Mouse (Mus musculus): ENCODE data around the gene Pou2af1. TPM values are rescaled to one million over a fixed set of nuclear protein-coding genes. Genes with fewer than 3 reads are reported as not detected.

Pou2af1 gene
- polyA plus RNA-seq, 1 experiment from 2014 or later: not detected

DNA sequence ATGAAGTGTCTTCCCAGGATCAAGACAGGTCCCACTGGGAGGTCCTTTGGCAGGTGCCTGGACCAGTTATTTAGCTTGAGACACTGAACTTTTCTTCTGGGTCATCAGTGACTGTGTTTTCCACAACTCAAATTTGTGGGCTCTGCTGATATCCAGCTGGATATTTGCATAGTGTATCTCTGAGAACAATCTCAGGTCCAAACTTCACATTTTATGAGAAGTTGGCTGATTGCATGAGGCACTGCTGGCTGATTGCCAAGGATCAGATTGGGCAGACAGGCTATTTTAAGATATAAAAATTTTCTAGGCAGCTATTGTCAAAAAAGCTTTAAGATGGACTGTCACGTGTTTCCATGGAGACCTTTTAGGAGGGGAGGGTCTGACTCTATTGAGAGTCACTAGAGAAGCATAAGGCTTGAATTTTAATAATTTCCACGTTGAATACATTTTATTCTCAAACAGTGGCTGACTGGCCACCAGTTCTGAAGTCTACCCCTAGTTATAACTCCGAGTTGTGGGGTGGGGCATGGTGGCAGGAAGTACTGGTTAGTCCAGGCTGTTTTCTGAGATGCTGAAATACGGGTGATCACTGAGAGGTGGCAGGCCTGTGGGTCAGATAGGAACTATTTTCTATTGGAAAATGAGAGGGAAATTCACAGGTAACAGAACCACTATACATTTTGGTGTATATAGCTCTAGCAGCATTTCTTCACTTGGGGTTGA lies 43.4 kb downstream of the Pou2af1 start:
- no peak overlapping the region for H3K27ac ChIP-seq
- no peak for DNase-seq (ENCODE audit: low spot score)
- no peaks in the 10 kb centered on the region for H3K27me3 ChIP-seq (ENCODE audit: insufficient read depth, low read length)
- 58% methylated on average over 4 of the region's 4 CpGs for WGBS
- H3K4me2 ChIP-seq (ENCODE audit: low read length): no peak overlapping the region
- no peaks in the 10 kb centered on the region for H3K36me3 ChIP-seq (ENCODE audit: insufficient read depth, low read length)
- no peak for TF ChIP-seq CTCF (IDR thresholded peaks at IDR 0.05; ENCODE audit: low read depth)
- no peak overlapping the region for H3K4me3 ChIP-seq (replicated peaks; ENCODE audit: low read depth, low read length)
- no peak for ATAC-seq (replicated peaks; ENCODE audit: low FRiP score, low read depth)
- no peaks in the 10 kb centered on the region for H3K9me3 ChIP-seq (replicated peaks; ENCODE audit: low read length)
- no peak overlapping the region for H3K9ac ChIP-seq (ENCODE audit: low read depth, low read length)
- no peaks in the 10 kb centered on the region for H3K4me1 ChIP-seq (replicated peaks; ENCODE audit: insufficient read depth, low read length)

DNA sequence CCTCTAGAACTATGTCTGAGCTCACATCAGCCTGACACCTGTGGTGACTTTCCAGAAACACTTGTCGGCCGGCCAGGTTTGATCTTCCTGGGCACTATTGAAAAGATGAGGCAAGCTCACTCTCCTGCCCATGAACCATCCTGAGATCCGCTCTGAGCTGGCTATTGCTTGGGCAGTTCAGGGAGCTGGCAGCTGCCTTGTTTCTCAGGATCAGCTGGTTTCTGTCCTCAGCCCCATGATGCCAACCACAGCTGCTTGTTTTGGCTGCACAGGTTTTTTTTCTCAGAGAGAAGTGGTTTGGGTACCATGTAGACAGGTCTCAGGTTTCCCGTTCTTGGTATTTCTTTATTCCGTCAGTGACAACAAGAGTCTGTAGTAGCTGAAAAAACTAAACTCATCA lies 44.9 kb downstream of the Pou2af1 start:
- H3K4me1 ChIP-seq (replicated peaks; ENCODE audit: insufficient read depth, low read length): 0 out of 2 replicates have a peak, but pooled peaks cover 4% of the 10 kb centered on the region
- H3K27ac ChIP-seq: no peak overlapping the region
- H3K36me3 ChIP-seq (ENCODE audit: insufficient read depth, low read length): no peaks in the 10 kb centered on the region
- ATAC-seq (replicated peaks; ENCODE audit: low FRiP score, low read depth) (no peak), DNase-seq (ENCODE audit: low spot score) (no peak)
- 77% methylated on average over 5 of the region's 5 CpGs for WGBS
- H3K9me3 ChIP-seq (replicated peaks; ENCODE audit: low read length): no peaks in the 10 kb centered on the region
- no peak overlapping the region for H3K4me2 ChIP-seq (ENCODE audit: low read length)
- H3K9ac ChIP-seq (ENCODE audit: low read depth, low read length): no peak overlapping the region
- TF ChIP-seq CTCF (IDR thresholded peaks at IDR 0.05; ENCODE audit: low read depth): no peak
- no peak overlapping the region for H3K4me3 ChIP-seq (replicated peaks; ENCODE audit: low read depth, low read length)
- H3K27me3 ChIP-seq (ENCODE audit: insufficient read depth, low read length): no peaks in the 10 kb centered on the region

DNA sequence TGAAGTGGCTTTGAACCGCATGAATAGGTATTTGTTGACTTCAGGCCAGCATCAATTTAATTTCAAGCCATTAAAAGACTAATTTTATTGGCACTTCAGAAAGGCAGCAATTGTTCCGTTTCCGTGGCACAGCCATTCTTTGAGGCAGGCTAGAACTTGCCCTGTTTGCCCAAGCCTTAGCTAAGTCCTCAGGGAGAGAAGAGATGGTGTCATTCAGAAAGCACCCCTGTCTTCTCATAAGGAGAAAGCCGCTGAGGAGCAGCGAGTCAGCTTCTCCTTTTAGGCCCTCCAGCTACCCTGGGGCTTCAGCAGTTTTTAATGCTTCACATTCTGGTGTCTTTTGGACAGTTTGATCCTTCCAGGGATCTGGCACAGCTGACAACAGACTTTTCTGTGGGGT lies 55.3 kb downstream of the Pou2af1 start:
- H3K4me2 ChIP-seq (ENCODE audit: low read length): no peak overlapping the region
- DNase-seq (ENCODE audit: low spot score): no peak
- H3K4me1 ChIP-seq (replicated peaks; ENCODE audit: insufficient read depth, low read length): no peaks in the 10 kb centered on the region
- H3K27ac ChIP-seq: no peak overlapping the region
- H3K9ac ChIP-seq (ENCODE audit: low read depth, low read length): no peak overlapping the region
- no peak overlapping the region for H3K4me3 ChIP-seq (replicated peaks; ENCODE audit: low read depth, low read length)
- WGBS: 72% methylated on average over 5 of the region's 5 CpGs
- TF ChIP-seq CTCF (IDR thresholded peaks at IDR 0.05; ENCODE audit: low read depth): no peak
- no peak for ATAC-seq (replicated peaks; ENCODE audit: low FRiP score, low read depth)
- H3K27me3 ChIP-seq (ENCODE audit: insufficient read depth, low read length): no peaks in the 10 kb centered on the region
- H3K36me3 ChIP-seq (ENCODE audit: insufficient read depth, low read length): no peaks in the 10 kb centered on the region
- no peaks in the 10 kb centered on the region for H3K9me3 ChIP-seq (replicated peaks; ENCODE audit: low read length)

DNA sequence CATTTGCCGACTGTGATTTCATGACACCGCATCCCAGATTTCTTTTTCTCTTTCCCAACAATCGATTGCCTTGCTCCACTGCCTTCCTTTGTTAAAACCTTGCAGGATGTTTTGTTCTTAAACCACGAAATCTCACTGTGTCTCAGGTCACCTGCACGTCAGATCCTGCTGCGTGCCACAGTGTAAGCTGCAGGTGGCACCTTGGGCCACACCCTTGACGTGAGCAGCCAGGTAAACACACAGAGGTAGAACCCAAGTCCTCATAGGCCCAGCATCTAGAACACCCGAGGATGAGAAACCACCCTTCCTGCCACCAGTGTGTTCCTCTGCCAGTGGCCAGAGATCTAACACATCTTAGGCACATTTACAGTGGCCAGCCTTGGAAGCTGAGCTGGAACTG lies 57.6 kb downstream of the Pou2af1 start:
- Histone ChIP-seq H3K4me3 (replicated peaks; ENCODE audit: low read depth, low read length) (no peak overlapping the region), H3K4me2 (ENCODE audit: low read length) (no peak overlapping the region), H3K4me1 (replicated peaks; ENCODE audit: insufficient read depth, low read length) (no peaks in the 10 kb centered on the region), H3K27me3 (ENCODE audit: insufficient read depth, low read length) (no peaks in the 10 kb centered on the region), H3K9ac (ENCODE audit: low read depth, low read length) (no peak overlapping the region), H3K36me3 (ENCODE audit: insufficient read depth, low read length) (no peaks in the 10 kb centered on the region), H3K27ac (no peak overlapping the region), H3K9me3 (replicated peaks; ENCODE audit: low read length) (no peaks in the 10 kb centered on the region)
- ATAC-seq (replicated peaks; ENCODE audit: low FRiP score, low read depth) (no peak), DNase-seq (ENCODE audit: low spot score) (no peak)
- no peak for TF ChIP-seq CTCF (IDR thresholded peaks at IDR 0.05; ENCODE audit: low read depth)
- WGBS: 82% methylated on average over 8 of the region's 8 CpGs

DNA sequence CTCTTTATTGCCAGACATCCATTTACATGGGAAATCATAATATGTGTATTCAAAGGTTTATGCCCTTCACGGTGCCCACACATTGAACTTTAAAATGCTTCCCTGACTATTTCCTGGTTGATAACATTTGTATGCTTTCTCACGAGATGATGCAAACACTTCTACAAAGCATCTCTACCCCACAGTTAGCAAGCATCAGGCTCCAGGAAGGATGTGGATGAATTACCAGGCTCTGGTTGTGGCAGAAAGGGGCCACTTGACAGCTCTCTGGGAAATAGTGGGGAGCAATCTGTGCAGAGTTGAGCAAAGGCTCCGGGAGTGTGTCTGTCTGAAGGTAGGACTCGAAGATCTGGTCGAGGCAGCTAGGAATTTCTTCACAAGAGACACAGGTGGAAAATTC lies 58.6 kb downstream of the Pou2af1 start:
- no peak for TF ChIP-seq CTCF (IDR thresholded peaks at IDR 0.05; ENCODE audit: low read depth)
- no peak overlapping the region for H3K4me3 ChIP-seq (replicated peaks; ENCODE audit: low read depth, low read length)
- 69% methylated on average over 5 of the region's 5 CpGs for WGBS
- H3K27ac ChIP-seq: no peak overlapping the region
- H3K4me2 ChIP-seq (ENCODE audit: low read length): no peak overlapping the region
- H3K36me3 ChIP-seq (ENCODE audit: insufficient read depth, low read length): no peaks in the 10 kb centered on the region
- no peaks in the 10 kb centered on the region for H3K9me3 ChIP-seq (replicated peaks; ENCODE audit: low read length)
- DNase-seq (ENCODE audit: low spot score) (no peak), ATAC-seq (replicated peaks; ENCODE audit: low FRiP score, low read depth) (no peak)
- no peaks in the 10 kb centered on the region for H3K4me1 ChIP-seq (replicated peaks; ENCODE audit: insufficient read depth, low read length)
- no peak overlapping the region for H3K9ac ChIP-seq (ENCODE audit: low read depth, low read length)
- no peaks in the 10 kb centered on the region for H3K27me3 ChIP-seq (ENCODE audit: insufficient read depth, low read length)

DNA sequence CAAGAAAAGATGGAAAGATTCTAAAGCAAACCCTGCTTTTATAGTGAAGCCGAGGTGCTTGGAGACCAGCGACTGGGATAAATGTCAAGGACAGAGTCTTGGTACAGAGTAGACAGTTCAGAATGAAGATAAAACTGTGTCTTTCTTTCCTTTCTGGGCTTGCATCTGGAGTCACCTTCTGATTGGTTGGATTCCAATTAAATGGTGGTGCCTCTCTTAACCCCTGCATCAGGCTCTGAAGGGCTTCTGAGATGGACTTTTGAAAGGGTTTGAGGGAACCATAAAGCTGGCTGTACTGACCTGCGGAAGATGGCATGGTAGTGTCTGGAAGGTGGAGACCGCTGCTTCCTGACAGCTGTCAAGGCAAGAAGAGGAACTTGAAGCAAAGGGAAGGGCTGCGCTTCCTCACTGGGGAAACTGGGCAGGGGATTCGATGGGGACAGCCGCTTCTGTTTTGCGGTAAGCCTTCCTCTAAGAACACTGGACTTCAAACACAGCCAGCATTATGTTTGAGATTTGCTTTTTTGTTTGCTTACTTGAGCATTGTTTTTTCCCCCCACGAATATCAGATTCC lies 60.2 kb downstream of the Pou2af1 start:
- Histone ChIP-seq H3K4me3 (replicated peaks; ENCODE audit: low read depth, low read length) (no peak overlapping the region), H3K9me3 (replicated peaks; ENCODE audit: low read length) (no peaks in the 10 kb centered on the region), H3K27ac (no peak overlapping the region), H3K36me3 (ENCODE audit: insufficient read depth, low read length) (no peaks in the 10 kb centered on the region), H3K9ac (ENCODE audit: low read depth, low read length) (no peak overlapping the region), H3K4me2 (ENCODE audit: low read length) (no peak overlapping the region), H3K27me3 (ENCODE audit: insufficient read depth, low read length) (no peaks in the 10 kb centered on the region), H3K4me1 (replicated peaks; ENCODE audit: insufficient read depth, low read length) (0 out of 2 replicates have a peak, but pooled peaks cover 4% of the 10 kb centered on the region)
- ATAC-seq (replicated peaks; ENCODE audit: low FRiP score, low read depth) (no peak), DNase-seq (ENCODE audit: low spot score) (no peak)
- no peak for TF ChIP-seq CTCF (IDR thresholded peaks at IDR 0.05; ENCODE audit: low read depth)
- WGBS: 66% methylated on average over 9 of the region's 9 CpGs

Data from kidney, postnatal 0 days (tissue).